Mouse (Mus musculus) spleen, adult 2 months (tissue): Measurements from ENCODE around the gene Slc5a3. TPM values are rescaled to one million over a fixed set of nuclear protein-coding genes. Genes with fewer than 3 reads are reported as not detected.

Source experiments
- DNase-seq, 2 experiments: peaks; one replicate each; pipeline versions ENCODE4 v3.0.0 to v3.0.0-alpha.2; 2012 to 2021; ENCODE audit warnings: low spot score in 2 of 2, low read depth in 1 of 2
- H3K27ac ChIP-seq: fragments of 200-500 bp; 2 replicates; pipeline ENCODE4 v1.5.1; 2012; ENCODE audit warnings: low read length, inconsistent platforms; ENCODE audit not compliant: insufficient read depth
- H3K27me3 ChIP-seq: fragments of 200-500 bp; 2 replicates; pipeline ENCODE4 v1.6.1; 2012; ENCODE audit warnings: mild to moderate bottlenecking, moderate library complexity, low read length, inconsistent platforms; ENCODE audit not compliant: control insufficient read depth, insufficient read depth
- H3K36me3 ChIP-seq: fragments of 200-500 bp; 2 replicates; pipeline ENCODE4 v1.6.1; 2012; ENCODE audit warnings: mild to moderate bottlenecking, low read length, inconsistent platforms; ENCODE audit not compliant: control insufficient read depth, insufficient read depth
- H3K4me1 ChIP-seq: fragments of 200-500 bp; 2 replicates; pipeline ENCODE4 v1.6.1; 2011; ENCODE audit warnings: inconsistent platforms; ENCODE audit not compliant: control insufficient read depth, insufficient read depth, insufficient read length
- H3K4me3 ChIP-seq: fragments of 200-500 bp; 2 replicates; pipeline ENCODE4 v1.5.1; 2011; ENCODE audit warnings: mild to moderate bottlenecking, inconsistent platforms; ENCODE audit not compliant: insufficient read depth, insufficient read length; ENCODE audit errors: extremely low read depth
- CTCF ChIP-seq: fragments of 200-500 bp; IDR thresholded peaks from 2 replicates; pipeline ENCODE4 v1.5.1; 2011; ENCODE audit warnings: mild to moderate bottlenecking, inconsistent platforms; ENCODE audit not compliant: insufficient read depth, insufficient read length, insufficient replicate concordance; ENCODE audit errors: extremely low read depth
- POLR2A ChIP-seq: fragments of 200-500 bp; IDR thresholded peaks from 2 replicates; pipeline ENCODE4 v1.6.1; 2011; ENCODE audit warnings: low read depth, low read length, inconsistent platforms
- WGBS: fragments of 180-500 bp; shearing (Covaris S2); methylation state at CpG from one replicate; pipeline ENCODE4 v1.1.7; 2018; 5-methylcytosine and 5-hydroxymethylcytosine counted together
- polyA plus RNA-seq: library from polyadenylated mRNA; depleted of rRNA; stranded (reverse); fragments of >200 nt; gene quantifications from 2 replicates; pipeline ENCODE4 v1.2.3, GENCODE M21; 2012

Gene Slc5a3
- polyA plus RNA-seq, 1 experiment: 0.74 TPM

- no peak for DNase-seq
- H3K27ac ChIP-seq: no peak overlapping the region
- H3K4me3 ChIP-seq: no peak overlapping the region
- no peaks in the 10 kb centered on the region for H3K27me3 ChIP-seq
- WGBS: 74% methylated on average over 20 of the region's 20 CpGs
- H3K4me1 ChIP-seq: peaks cover 4% of the 10 kb centered on the region; the same call in 1 of the 2 replicates
- H3K36me3 ChIP-seq: no peaks in the 10 kb centered on the region
- TF ChIP-seq CTCF (no peak), POLR2A (no peak)
These were observed 35.4 kb upstream of the Slc5a3 start for GRCm38 (mm10) chr16:92022494-92023283.

- TF ChIP-seq POLR2A: no peak
- no peak for TF ChIP-seq CTCF
- Histone ChIP-seq H3K27ac (no peak overlapping the region), H3K4me3 (no peak overlapping the region), H3K4me1 (peaks cover 5% of the 10 kb centered on the region), H3K36me3 (no peaks in the 10 kb centered on the region), H3K27me3 (no peaks in the 10 kb centered on the region)
- DNase-seq: no peak
- 84% methylated on average over 3 of the region's 3 CpGs for WGBS
These were observed 24.8 kb upstream of the Slc5a3 start for GRCm38 (mm10) chr16:92033286-92033685.

- WGBS: 72% methylated on average over 5 of the region's 5 CpGs
- Histone ChIP-seq H3K4me1 (peaks cover 5% of the 10 kb centered on the region), H3K36me3 (no peaks in the 10 kb centered on the region), H3K4me3 (no peak overlapping the region), H3K27me3 (no peaks in the 10 kb centered on the region), H3K27ac (no peak overlapping the region)
- no peak for TF ChIP-seq CTCF
- TF ChIP-seq POLR2A: no peak
- DNase-seq: no peak
These were observed 23.4 kb upstream of the Slc5a3 start for GRCm38 (mm10) chr16:92034676-92035075.

- Histone ChIP-seq H3K4me1 (peaks cover 5% of the 10 kb centered on the region), H3K27me3 (no peaks in the 10 kb centered on the region), H3K27ac (no peak overlapping the region), H3K4me3 (no peak overlapping the region), H3K36me3 (no peaks in the 10 kb centered on the region)
- 74% methylated on average over 8 of the region's 8 CpGs for WGBS
- DNase-seq: no peak
- no peak for TF ChIP-seq CTCF
- no peak for TF ChIP-seq POLR2A
These were observed 21.4 kb upstream of the Slc5a3 start for GRCm38 (mm10) chr16:92036701-92037100.

GRCm38 (mm10) chr16:92037891-92038607, 20.1 kb upstream of the Slc5a3 start:
- DNase-seq: peak in 1 of 2 experiments; percentile 33
- H3K27me3 ChIP-seq: no peaks in the 10 kb centered on the region

GRCm38 (mm10) chr16:92039421-92039820, 18.7 kb upstream of the Slc5a3 start:
- peaks cover 5% of the 10 kb centered on the region for H3K4me1 ChIP-seq
- no peaks in the 10 kb centered on the region for H3K27me3 ChIP-seq
- no peaks in the 10 kb centered on the region for H3K36me3 ChIP-seq
- no peak for DNase-seq
- no peak overlapping the region for H3K27ac ChIP-seq
- H3K4me3 ChIP-seq: no peak overlapping the region
- TF ChIP-seq POLR2A (no peak), CTCF (no peak)
- 86% methylated on average over 7 of the region's 7 CpGs for WGBS

More at GRCm38 (mm10) chr16:92037891-92038607, 20.1 kb upstream of the Slc5a3 start:
- H3K4me1 ChIP-seq: peaks cover 5% of the 10 kb centered on the region
- H3K27ac ChIP-seq: no peak overlapping the region
- H3K4me3 ChIP-seq: no peak overlapping the region
- whole genome bisulfite sequencing: 25% methylated on average over 21 of the region's 21 CpGs
- no peaks in the 10 kb centered on the region for H3K36me3 ChIP-seq
- TF ChIP-seq POLR2A: no peak
- TF ChIP-seq CTCF: no peak

- no peak for TF ChIP-seq POLR2A
- TF ChIP-seq CTCF: no peak
- no peak for DNase-seq
- WGBS: 94% methylated on average over 11 of the region's 11 CpGs
These were observed 18.2 kb upstream of the Slc5a3 start for GRCm38 (mm10) chr16:92039966-92040365.

More at GRCm38 (mm10) chr16:92039966-92040365, 18.2 kb upstream of the Slc5a3 start:
- H3K27me3 ChIP-seq: no peaks in the 10 kb centered on the region
- no peaks in the 10 kb centered on the region for H3K36me3 ChIP-seq
- H3K4me3 ChIP-seq: no peak overlapping the region
- peaks cover 5% of the 10 kb centered on the region for H3K4me1 ChIP-seq
- no peak overlapping the region for H3K27ac ChIP-seq
